Mouse (Mus musculus) kidney, embryonic 14.5 days (tissue): ENCODE data around the gene Rnf149. TPM values are rescaled to one million over a fixed set of nuclear protein-coding genes. Genes with fewer than 3 reads are reported as not detected.

ENCODE experiments used
- ATAC-seq: fragments of 200-750 bp; cut with Nextera tagmentation; 2 replicates; pipeline ENCODE4 v1.8.0; 2017; ENCODE audit warnings: moderate number of reproducible peaks, mild to moderate bottlenecking, moderate TSS enrichment, moderate library complexity; ENCODE audit not compliant: low FRiP score, low TSS enrichment
- H3K27ac ChIP-seq: fragments of 300-500 bp; sonication (generic); 2 replicates; pipeline ENCODE4 v1.5.1; 2014; ENCODE audit warnings: low read depth, mild to moderate bottlenecking, low read length, moderate library complexity, mixed read lengths
- H3K27me3 ChIP-seq: fragments of 300-500 bp; sonication (generic); 2 replicates; pipeline ENCODE4 v1.6.1; 2014; ENCODE audit warnings: mild to moderate bottlenecking, low read length; ENCODE audit not compliant: control insufficient read depth, insufficient read depth
- H3K36me3 ChIP-seq: fragments of 300-500 bp; sonication (generic); 2 replicates; pipeline ENCODE4 v1.6.1; 2014; ENCODE audit warnings: low read length, mixed read lengths; ENCODE audit not compliant: control insufficient read depth, insufficient read depth
- H3K4me1 ChIP-seq: fragments of 300-500 bp; sonication (generic); 2 replicates; pipeline ENCODE4 v1.6.1; 2014; ENCODE audit warnings: low read length, mixed read lengths; ENCODE audit not compliant: control insufficient read depth, insufficient read depth
- H3K4me2 ChIP-seq: fragments of 300-500 bp; sonication (generic); replicated peaks from 2 replicates; pipeline ENCODE4 v1.6.1; 2014; ENCODE audit warnings: low read depth, mild to moderate bottlenecking, low read length
- H3K4me3 ChIP-seq: fragments of 300-500 bp; sonication (generic); 2 replicates; pipeline ENCODE4 v1.5.1; 2014; ENCODE audit warnings: mild to moderate bottlenecking, low read length
- H3K9ac ChIP-seq: fragments of 300-500 bp; sonication (generic); 2 replicates; pipeline ENCODE4 v1.6.1; 2014; ENCODE audit warnings: low read depth, mild to moderate bottlenecking, low read length, moderate library complexity
- H3K9me3 ChIP-seq: fragments of 300-500 bp; sonication (generic); 2 replicates; pipeline ENCODE4 v1.6.1; 2016; ENCODE audit warnings: low read length; ENCODE audit not compliant: control insufficient read depth
- WGBS: fragments of 180-500 bp; shearing (Covaris S2); extraction: QIAGEN DNeasy Blood & Tissue Kit; methylation state at CpG from one replicate; pipeline ENCODE4 v1.1.7; 2014; 5-methylcytosine and 5-hydroxymethylcytosine counted together
- polyA plus RNA-seq: library from polyadenylated mRNA; unstranded; fragments of >200 nt; fragmentation: Nextera tagmentation; extraction: Ambion mirVana; gene quantifications from 2 replicates; pipeline ENCODE4 v1.2.1, GENCODE M21; 2014

The Rnf149 gene
- polyA plus RNA-seq, 1 experiment from 2014 or later = 45.2 TPM

- WGBS = 93% methylated on average over 9 of the region's 9 CpGs
- H3K4me3 ChIP-seq = no peak overlapping the region
- no peaks in the 10 kb centered on the region; the same call in 1 of the 2 replicates for H3K9me3 ChIP-seq
- H3K27ac ChIP-seq = no peak overlapping the region
- no peak overlapping the region for H3K9ac ChIP-seq
- H3K27me3 ChIP-seq = no peaks in the 10 kb centered on the region
- no peak for ATAC-seq
- no peaks in the 10 kb centered on the region for H3K36me3 ChIP-seq
- H3K4me2 ChIP-seq = no peak overlapping the region
- no peaks in the 10 kb centered on the region for H3K4me1 ChIP-seq
Observed at GRCm38 (mm10) chr1:39583173-39583572, 6.0 kb upstream of the Rnf149 start.

DNA sequence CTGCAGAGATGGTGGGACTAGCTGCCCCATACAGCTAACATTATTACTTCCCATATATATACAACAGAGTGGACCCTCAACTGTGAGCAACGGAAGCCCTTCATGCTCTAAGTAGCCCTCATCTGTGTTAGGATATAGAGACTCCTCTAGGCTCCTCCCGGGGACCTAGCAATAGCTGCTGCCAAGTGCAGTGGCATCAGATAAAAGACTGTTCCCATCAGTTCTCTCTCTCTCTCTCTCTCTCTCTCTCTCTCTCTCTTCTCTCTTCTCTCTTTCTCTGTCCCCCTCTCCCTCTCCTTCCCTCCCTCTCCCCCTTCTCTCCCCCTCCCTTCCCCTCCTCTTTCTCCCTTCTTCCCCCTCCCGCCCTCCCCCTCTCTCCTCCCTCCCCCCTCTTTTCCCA, 4.0 kb upstream of the Rnf149 start:
- 87% methylated on average over 2 of the region's 3 CpGs for WGBS
- no peak overlapping the region for H3K27ac ChIP-seq
- no peak overlapping the region for H3K4me3 ChIP-seq
- H3K4me2 ChIP-seq = no peak overlapping the region
- no peak for ATAC-seq
- no peaks in the 10 kb centered on the region for H3K27me3 ChIP-seq
- no peak overlapping the region for H3K9ac ChIP-seq
- H3K9me3 ChIP-seq = no peaks in the 10 kb centered on the region; the same call in 1 of the 2 replicates
- H3K36me3 ChIP-seq = no peaks in the 10 kb centered on the region
- H3K4me1 ChIP-seq = peaks cover 5% of the 10 kb centered on the region; the same call in 1 of the 2 replicates

- 81% methylated on average over 6 of the region's 6 CpGs for WGBS
- no peak for ATAC-seq
- no peak overlapping the region for H3K4me2 ChIP-seq
- no peaks in the 10 kb centered on the region for H3K9me3 ChIP-seq
- H3K36me3 ChIP-seq = no peaks in the 10 kb centered on the region
- peaks cover 18% of the 10 kb centered on the region; the same call in 1 of the 2 replicates for H3K4me1 ChIP-seq
- H3K27ac ChIP-seq = no peak overlapping the region
- no peak overlapping the region for H3K9ac ChIP-seq
- H3K4me3 ChIP-seq = no peak overlapping the region
- no peaks in the 10 kb centered on the region for H3K27me3 ChIP-seq
Observed at GRCm38 (mm10) chr1:39579139-39579538, 1.9 kb upstream of the Rnf149 start.

- 76% methylated on average over 5 of the region's 5 CpGs for WGBS
- Histone ChIP-seq H3K27ac (no peak overlapping the region), H3K36me3 (no peaks in the 10 kb centered on the region)
Observed at GRCm38 (mm10) chr1:39578446-39578845, 1.2 kb upstream of the Rnf149 start.

GRCm38 (mm10) chr1:39576431-39577243, 568 bp downstream of the Rnf149 start:
- under 1% methylated on average over 84 of the region's 88 CpGs for WGBS
- H3K36me3 ChIP-seq = no peaks in the 10 kb centered on the region
- H3K4me2 ChIP-seq = peak overlapping the region; percentile 48
- peak overlapping the region; percentile 81 for H3K4me3 ChIP-seq
- peak overlapping the region; percentile 95 for H3K9ac ChIP-seq
- H3K4me1 ChIP-seq = peaks cover 30% of the 10 kb centered on the region
- no peaks in the 10 kb centered on the region for H3K9me3 ChIP-seq
- peak; percentile 77 for ATAC-seq
- H3K27ac ChIP-seq = peak overlapping the region; percentile 98
- no peaks in the 10 kb centered on the region for H3K27me3 ChIP-seq

More at GRCm38 (mm10) chr1:39578446-39578845, 1.2 kb upstream of the Rnf149 start:
- Histone ChIP-seq H3K27me3 (no peaks in the 10 kb centered on the region), H3K4me2 (no peak overlapping the region), H3K4me1 (peaks cover 22% of the 10 kb centered on the region), H3K9me3 (no peaks in the 10 kb centered on the region), H3K9ac (no peak overlapping the region), H3K4me3 (no peak overlapping the region)
- ATAC-seq = no peak

DNA sequence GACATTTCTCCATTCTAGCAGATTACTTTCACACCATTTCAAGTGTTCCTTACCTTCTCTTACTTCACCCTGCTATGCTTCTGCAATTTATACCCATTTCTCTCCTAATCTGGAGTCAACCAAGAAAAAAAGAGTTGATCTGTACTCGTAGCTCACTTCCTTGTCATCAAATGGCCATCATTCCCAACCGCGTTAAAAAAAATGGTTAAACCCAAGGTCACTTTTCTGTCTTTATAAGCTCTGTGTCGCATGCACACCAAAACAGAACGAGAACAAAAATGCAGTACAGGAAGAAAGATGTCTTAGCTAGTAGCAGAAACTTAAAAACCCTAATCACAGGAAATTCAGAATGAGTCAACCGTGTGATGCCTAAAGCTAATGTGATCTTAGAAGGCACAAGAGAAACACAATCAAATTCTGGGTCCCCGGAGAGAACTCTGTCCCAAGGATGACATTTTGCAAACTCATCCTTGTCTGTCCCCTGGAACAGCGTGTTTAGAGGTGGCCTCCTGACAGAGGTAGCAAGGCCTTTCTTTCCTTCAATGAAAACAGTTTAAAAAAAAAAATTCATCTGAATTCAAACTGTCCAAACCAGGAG, 1.3 kb downstream of the Rnf149 start:
- ATAC-seq = no peak
- H3K9me3 ChIP-seq = no peaks in the 10 kb centered on the region
- H3K4me1 ChIP-seq = peaks cover 32% of the 10 kb centered on the region
- peak overlapping the region; percentile 48 for H3K4me2 ChIP-seq
- H3K27me3 ChIP-seq = no peaks in the 10 kb centered on the region
- no peaks in the 10 kb centered on the region for H3K36me3 ChIP-seq
- peak overlapping the region; percentile 95 for H3K9ac ChIP-seq
- H3K27ac ChIP-seq = no peak overlapping the region; the same call in 1 of the 2 replicates
- WGBS = 7% methylated on average over 8 of the region's 8 CpGs
- H3K4me3 ChIP-seq = peak overlapping the region; percentile 81

- 72% methylated on average over 7 of the region's 7 CpGs for WGBS
- ATAC-seq = no peak
- no peaks in the 10 kb centered on the region for H3K27me3 ChIP-seq
- no peak overlapping the region for H3K9ac ChIP-seq
- peaks cover 32% of the 10 kb centered on the region for H3K4me1 ChIP-seq
- H3K4me3 ChIP-seq = no peak overlapping the region
- H3K27ac ChIP-seq = no peak overlapping the region
- H3K4me2 ChIP-seq = no peak overlapping the region; the same call in 1 of the 2 replicates
- H3K36me3 ChIP-seq = no peaks in the 10 kb centered on the region
- H3K9me3 ChIP-seq = no peaks in the 10 kb centered on the region
Observed at GRCm38 (mm10) chr1:39573890-39574289, 3.3 kb downstream of the Rnf149 start.

DNA sequence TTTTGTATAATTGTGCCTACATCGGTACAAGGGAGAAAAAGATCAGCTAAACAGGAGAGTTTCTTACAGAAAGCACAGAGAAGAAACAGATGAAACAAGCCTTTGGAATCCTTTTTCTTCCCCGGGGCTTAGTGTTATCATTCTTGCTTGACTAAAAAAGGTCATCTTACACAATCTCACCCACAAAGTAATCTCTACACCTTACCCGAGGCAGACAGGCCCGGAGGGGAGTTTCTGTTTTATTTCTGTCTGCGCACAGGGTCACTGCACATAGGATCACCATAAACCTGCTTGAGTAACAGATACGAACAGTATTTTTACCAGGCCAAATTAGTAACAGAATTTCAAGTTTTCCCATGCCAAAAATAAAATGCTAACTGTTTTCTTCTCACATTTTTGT, 5.6 kb downstream of the Rnf149 start:
- H3K4me2 ChIP-seq = no peak overlapping the region
- H3K4me3 ChIP-seq = no peak overlapping the region
- H3K27me3 ChIP-seq = no peaks in the 10 kb centered on the region
- no peak overlapping the region for H3K27ac ChIP-seq
- 26% methylated on average over 6 of the region's 6 CpGs for WGBS
- no peaks in the 10 kb centered on the region for H3K9me3 ChIP-seq
- H3K9ac ChIP-seq = no peak overlapping the region
- ATAC-seq = no peak
- H3K36me3 ChIP-seq = no peaks in the 10 kb centered on the region
- peaks cover 27% of the 10 kb centered on the region for H3K4me1 ChIP-seq

GRCm38 (mm10) chr1:39568079-39568478, 9.1 kb downstream of the Rnf149 start:
- Histone ChIP-seq H3K9me3 (no peaks in the 10 kb centered on the region), H3K9ac (no peak overlapping the region), H3K4me3 (no peak overlapping the region), H3K4me2 (no peak overlapping the region), H3K36me3 (peaks cover 15% of the 10 kb centered on the region), H3K27ac (no peak overlapping the region), H3K27me3 (no peaks in the 10 kb centered on the region), H3K4me1 (peaks cover 13% of the 10 kb centered on the region)
- ATAC-seq = no peak
